In genomic region chr5:22190333-22190732, GRCm38 (mm10) we compare ENCODE assay signal across 21 mouse cellular contexts.
DNase-seq lines count a peak whose midpoint lies in the region; ATAC-seq and TF ChIP-seq lines count a peak whose summit lies in the region.
"Had no signal": no experiment of that assay in that cellular context is flagged by ENCODE, and none has a peak within 500 bp of the region (broad histone marks: within the 10 kb centered on the region; RNA-seq: fewer than 3 reads in every experiment).

No protein-coding gene starts in this region.

- peaks cover 6% of the 10 kb centered on the region; the same call in 1 of the 2 replicates for H3K4me1 ChIP-seq in forebrain, embryonic 12.5 days
- H3K4me1 ChIP-seq in forebrain, postnatal 0 days (ENCODE audit: insufficient read depth) = no peaks in the 10 kb centered on the region
- no peaks in the 10 kb centered on the region for H3K4me1 ChIP-seq in heart, embryonic 11.5 days (ENCODE audit: control insufficient read depth, insufficient read depth, low read length)
- peaks cover 27% of the 10 kb centered on the region for H3K4me1 ChIP-seq in midbrain, embryonic 13.5 days (replicated peaks)
- no peaks in the 10 kb centered on the region for H3K4me1 ChIP-seq in midbrain, embryonic 11.5 days (ENCODE audit: control insufficient read depth, insufficient read depth, low read length)
- peaks cover 9% of the 10 kb centered on the region for H3K4me1 ChIP-seq in midbrain, embryonic 16.5 days (ENCODE audit: control insufficient read depth, insufficient read depth, low read length)
- no peaks in the 10 kb centered on the region for H3K4me1 ChIP-seq in midbrain, postnatal 0 days (ENCODE audit: insufficient read depth, low read length)
- H3K4me1 ChIP-seq: embryonic facial prominence, embryonic 10.5 days; embryonic facial prominence, embryonic 12.5 days had no signal

- no peaks in the 10 kb centered on the region for H3K36me3 ChIP-seq in forebrain, embryonic 12.5 days (replicated peaks)
- H3K36me3 ChIP-seq in forebrain, postnatal 0 days (ENCODE audit: insufficient read depth) = no peaks in the 10 kb centered on the region
- H3K36me3 ChIP-seq in heart, embryonic 11.5 days (ENCODE audit: control insufficient read depth, insufficient read depth, low read length) = no peaks in the 10 kb centered on the region
- H3K36me3 ChIP-seq in midbrain, embryonic 13.5 days = no peaks in the 10 kb centered on the region
- no peaks in the 10 kb centered on the region for H3K36me3 ChIP-seq in midbrain, embryonic 11.5 days (ENCODE audit: control insufficient read depth, insufficient read depth, low read length)
- H3K36me3 ChIP-seq in midbrain, embryonic 16.5 days (ENCODE audit: control insufficient read depth, insufficient read depth, low read length) = no peaks in the 10 kb centered on the region
- no peaks in the 10 kb centered on the region for H3K36me3 ChIP-seq in midbrain, postnatal 0 days (ENCODE audit: insufficient read depth, low read length)
- H3K36me3 ChIP-seq: embryonic facial prominence, embryonic 10.5 days; embryonic facial prominence, embryonic 12.5 days had no signal

- no peak overlapping the region for H3K4me3 ChIP-seq in forebrain, embryonic 12.5 days (replicated peaks)
- H3K4me3 ChIP-seq in forebrain, postnatal 0 days (ENCODE audit: low read depth, low read length) = no peak overlapping the region
- no peak overlapping the region for H3K4me3 ChIP-seq in heart, embryonic 11.5 days (ENCODE audit: low read depth, low read length)
- no peak overlapping the region for H3K4me3 ChIP-seq in midbrain, embryonic 13.5 days (replicated peaks)
- H3K4me3 ChIP-seq in midbrain, embryonic 11.5 days (ENCODE audit: low read depth, low read length) = no peak overlapping the region
- H3K4me3 ChIP-seq in midbrain, embryonic 16.5 days (ENCODE audit: low read depth, low read length) = no peak overlapping the region
- H3K4me3 ChIP-seq in midbrain, postnatal 0 days (ENCODE audit: low read depth, low read length) = no peak overlapping the region
- H3K4me3 ChIP-seq: embryonic facial prominence, embryonic 10.5 days; embryonic facial prominence, embryonic 12.5 days had no signal

- TF ChIP-seq CTCF in forebrain, postnatal 0 days (IDR thresholded peaks at IDR 0.05; ENCODE audit: low read depth) = no peak
- TF ChIP-seq CTCF in midbrain, postnatal 0 days (IDR thresholded peaks at IDR 0.05) = no peak

- no peak overlapping the region for H3K9ac ChIP-seq in forebrain, embryonic 12.5 days
- no peak overlapping the region for H3K9ac ChIP-seq in forebrain, postnatal 0 days
- no peak overlapping the region for H3K9ac ChIP-seq in heart, embryonic 11.5 days (ENCODE audit: low read depth, low read length)
- H3K9ac ChIP-seq in midbrain, embryonic 13.5 days (replicated peaks) = no peak overlapping the region
- H3K9ac ChIP-seq in midbrain, embryonic 11.5 days (ENCODE audit: low read length) = no peak overlapping the region
- H3K9ac ChIP-seq in midbrain, embryonic 16.5 days (ENCODE audit: low read depth, low read length) = no peak overlapping the region
- no peak overlapping the region for H3K9ac ChIP-seq in midbrain, postnatal 0 days (replicated peaks; ENCODE audit: low read length, poor library complexity, severe bottlenecking)
- H3K9ac ChIP-seq: embryonic facial prominence, embryonic 12.5 days had no signal

- no peak overlapping the region for H3K4me2 ChIP-seq in forebrain, embryonic 12.5 days
- no peak overlapping the region for H3K4me2 ChIP-seq in forebrain, postnatal 0 days (ENCODE audit: low read depth)
- no peak overlapping the region for H3K4me2 ChIP-seq in heart, embryonic 11.5 days
- no peak overlapping the region for H3K4me2 ChIP-seq in midbrain, embryonic 13.5 days (replicated peaks)
- no peak overlapping the region for H3K4me2 ChIP-seq in midbrain, embryonic 11.5 days
- no peak overlapping the region for H3K4me2 ChIP-seq in midbrain, embryonic 16.5 days (ENCODE audit: low read length)
- H3K4me2 ChIP-seq in midbrain, postnatal 0 days (ENCODE audit: low read depth, low read length, poor library complexity, severe bottlenecking) = no peak overlapping the region
- H3K4me2 ChIP-seq: embryonic facial prominence, embryonic 12.5 days had no signal

- WGBS in forebrain, embryonic 12.5 days = 79% methylated on average over 3 of the region's 3 CpGs
- 65% methylated on average over 3 of the region's 3 CpGs for WGBS in forebrain, postnatal 0 days
- 78% methylated on average over 3 of the region's 3 CpGs for WGBS in heart, embryonic 11.5 days (ENCODE audit: insufficient replicate concordance)
- WGBS in midbrain, embryonic 13.5 days = 62% methylated on average over 3 of the region's 3 CpGs
- 79% methylated on average over 3 of the region's 3 CpGs for WGBS in midbrain, embryonic 11.5 days
- WGBS in midbrain, embryonic 16.5 days = 52% methylated on average over 3 of the region's 3 CpGs
- WGBS in midbrain, postnatal 0 days = 62% methylated on average over 3 of the region's 3 CpGs

- no peaks in the 10 kb centered on the region for H3K9me3 ChIP-seq in forebrain, embryonic 12.5 days
- H3K9me3 ChIP-seq in forebrain, postnatal 0 days (ENCODE audit: low read length) = no peaks in the 10 kb centered on the region
- no peaks in the 10 kb centered on the region for H3K9me3 ChIP-seq in heart, embryonic 11.5 days (replicated peaks; ENCODE audit: control insufficient read depth, low read length)
- no peaks in the 10 kb centered on the region for H3K9me3 ChIP-seq in midbrain, embryonic 13.5 days
- H3K9me3 ChIP-seq in midbrain, embryonic 11.5 days (ENCODE audit: control insufficient read depth, low read length) = no peaks in the 10 kb centered on the region
- no peaks in the 10 kb centered on the region for H3K9me3 ChIP-seq in midbrain, embryonic 16.5 days (replicated peaks; ENCODE audit: control insufficient read depth, low read length, poor library complexity, severe bottlenecking)
- H3K9me3 ChIP-seq in midbrain, postnatal 0 days (ENCODE audit: low read length) = no peaks in the 10 kb centered on the region
- H3K9me3 ChIP-seq: embryonic facial prominence, embryonic 10.5 days; embryonic facial prominence, embryonic 12.5 days had no signal

- ATAC-seq in forebrain, embryonic 12.5 days (ENCODE audit: low FRiP score) = no peak
- no peak for ATAC-seq in forebrain, postnatal 0 days
- no peak for ATAC-seq in heart, embryonic 11.5 days (replicated peaks; ENCODE audit: insufficient number of reproducible peaks, low FRiP score, low TSS enrichment)
- no peak for ATAC-seq in midbrain, embryonic 13.5 days
- ATAC-seq in midbrain, embryonic 11.5 days (ENCODE audit: low FRiP score) = no peak
- ATAC-seq in midbrain, embryonic 16.5 days = no peak
- ATAC-seq in midbrain, postnatal 0 days (ENCODE audit: low FRiP score) = no peak
- ATAC-seq: forebrain, embryonic 14.5 days; forebrain, embryonic 16.5 days had no signal

- DNase-seq in forebrain, postnatal 0 days = no peak
- peak; percentile 6 for DNase-seq in heart, adult 8-10 months (ENCODE audit: low spot score)
- DNase-seq in midbrain, embryonic 11.5 days (ENCODE audit: low spot score, missing footprints) = no peak
- DNase-seq in midbrain, postnatal 0 days (ENCODE audit: low spot score) = no peak
- DNase-seq: adrenal gland, adult 2 months; adrenal gland, postnatal 10 days; adrenal gland, postnatal 25 days; B cell, adult 2 months; cerebellum, adult 11-12 months; cerebellum, adult 2 months; cerebellum, adult 9-10 months; cerebellum, postnatal 10 days; cerebellum, postnatal 25 days had no signal

- 0 out of 2 replicates have a peak overlapping the region, but pooled peaks have one; percentile 15 for H3K27ac ChIP-seq in forebrain, embryonic 12.5 days
- H3K27ac ChIP-seq in forebrain, postnatal 0 days (ENCODE audit: low read depth, low read length) = no peak overlapping the region
- H3K27ac ChIP-seq in heart, embryonic 11.5 days (ENCODE audit: low read depth, low read length) = no peak overlapping the region
- peak overlapping the region; percentile 56 for H3K27ac ChIP-seq in midbrain, embryonic 13.5 days
- no peak overlapping the region for H3K27ac ChIP-seq in midbrain, embryonic 11.5 days (ENCODE audit: low read depth, low read length)
- H3K27ac ChIP-seq in midbrain, embryonic 16.5 days (ENCODE audit: low read length) = peak overlapping the region; percentile 47; the same call in 1 of the 2 replicates
- H3K27ac ChIP-seq in midbrain, postnatal 0 days (ENCODE audit: low read depth, low read length) = no peak overlapping the region
- H3K27ac ChIP-seq: embryonic facial prominence, embryonic 10.5 days; embryonic facial prominence, embryonic 12.5 days had no signal

- no peaks in the 10 kb centered on the region for H3K27me3 ChIP-seq in forebrain, embryonic 12.5 days
- no peaks in the 10 kb centered on the region for H3K27me3 ChIP-seq in forebrain, postnatal 0 days (ENCODE audit: insufficient read depth, low read length)
- H3K27me3 ChIP-seq in heart, embryonic 11.5 days (ENCODE audit: control insufficient read depth, insufficient read depth, low read length) = no peaks in the 10 kb centered on the region
- H3K27me3 ChIP-seq in midbrain, embryonic 13.5 days = no peaks in the 10 kb centered on the region
- H3K27me3 ChIP-seq in midbrain, embryonic 11.5 days (ENCODE audit: control insufficient read depth, insufficient read depth, low read length) = no peaks in the 10 kb centered on the region
- H3K27me3 ChIP-seq in midbrain, embryonic 16.5 days (ENCODE audit: control insufficient read depth, insufficient read depth, low read depth, low read length) = no peaks in the 10 kb centered on the region
- no peaks in the 10 kb centered on the region for H3K27me3 ChIP-seq in midbrain, postnatal 0 days (ENCODE audit: insufficient read depth, low read length)
- H3K27me3 ChIP-seq: embryonic facial prominence, embryonic 12.5 days had no signal

Comparison
In these comparisons a context has a peak if more than half of its experiments do, and no peak if none do; other contexts are left out.
1. H3K27ac ChIP-seq: peak in forebrain, embryonic 12.5 days (single experiment), midbrain, embryonic 13.5 days (single experiment) and midbrain, embryonic 16.5 days (single experiment); none in forebrain, postnatal 0 days (single experiment), heart, embryonic 11.5 days (single experiment), midbrain, embryonic 11.5 days (single experiment) and midbrain, postnatal 0 days (single experiment).